31 mouse cellular contexts compared by ENCODE assay signal in genomic region chr10:61290016-61290415, GRCm38 (mm10). TPM values are rescaled to one million over a fixed set of nuclear protein-coding genes. Genes with fewer than 3 reads are reported as not detected.
A peak's percentile ranks its signal among the peaks of the same experiment; 100 is the strongest.
DNase-seq lines count a peak whose midpoint lies in the region; ATAC-seq and TF ChIP-seq lines count a peak whose summit lies in the region.
"Had no signal": no experiment of that assay in that cellular context is flagged by ENCODE, and none has a peak within 500 bp of the region (broad histone marks: within the 10 kb centered on the region; RNA-seq: fewer than 3 reads in every experiment).

No protein-coding gene starts in this region.

- H3ac ChIP-seq in myocyte (ENCODE audit: control insufficient read depth, insufficient read length): no peak overlapping the region

- no peak for DNase-seq in heart, embryonic 10.5 days (ENCODE audit: low spot score)
- DNase-seq in heart, postnatal 14 days: no peak
- DNase-seq in heart, postnatal 10 days: no peak
- no peak for DNase-seq in heart, postnatal 25 days (ENCODE audit: low spot score)
- DNase-seq: adrenal gland, adult 8-10 months; adrenal gland, postnatal 25 days; B cell, adult 2 months; cerebellum, adult 11-12 months; cerebellum, adult 8-10 months; cerebellum, postnatal 36 days; embryo, embryonic 11 days; gastrocnemius, postnatal 14 days; kidney, adult 11 months; kidney, adult 8-10 months had no signal

- no peak for ATAC-seq in heart, embryonic 13.5 days (ENCODE audit: extremely low read depth, insufficient number of reproducible peaks, low FRiP score, low TSS enrichment)
- peak; percentile 78 for ATAC-seq in heart, embryonic 16.5 days (replicated peaks; ENCODE audit: extremely low read depth, insufficient read depth, low FRiP score)
- ATAC-seq: forebrain, embryonic 15.5 days; hindbrain, embryonic 16.5 days; intestine, embryonic 15.5 days had no signal

- 0 out of 2 replicates have a peak overlapping the region, but pooled peaks have one; percentile 9 for H3K4me2 ChIP-seq in heart, embryonic 13.5 days
- H3K4me2 ChIP-seq in heart, embryonic 16.5 days (ENCODE audit: low read depth, low read length): no peak overlapping the region
- peak overlapping the region; percentile 37 for H3K4me2 ChIP-seq in myocyte (ENCODE audit: low read depth)
- H3K4me2 ChIP-seq: embryonic facial prominence, embryonic 13.5 days; forebrain, embryonic 12.5 days; forebrain, embryonic 15.5 days; hindbrain, embryonic 13.5 days; intestine, embryonic 15.5 days; kidney, embryonic 15.5 days had no signal

- H3K79me2 ChIP-seq in myocyte (ENCODE audit: control insufficient read depth, insufficient read depth): no peaks in the 10 kb centered on the region

- H3K27ac ChIP-seq in heart, embryonic 10.5 days: peak overlapping the region; percentile 75
- peak overlapping the region; percentile 92 for H3K27ac ChIP-seq in heart, embryonic 13.5 days (replicated peaks)
- peak overlapping the region; percentile 84 for H3K27ac ChIP-seq in heart, embryonic 16.5 days (ENCODE audit: low read length)
- H3K27ac ChIP-seq: embryonic facial prominence, embryonic 10.5 days; embryonic facial prominence, embryonic 13.5 days; forebrain, embryonic 12.5 days; forebrain, embryonic 15.5 days; hindbrain, embryonic 10.5 days; hindbrain, embryonic 13.5 days; intestine, embryonic 15.5 days; kidney, embryonic 15.5 days had no signal

- no peaks in the 10 kb centered on the region for H3K27me3 ChIP-seq in heart, embryonic 10.5 days (ENCODE audit: insufficient read depth, poor library complexity, severe bottlenecking)
- no peaks in the 10 kb centered on the region for H3K27me3 ChIP-seq in heart, embryonic 13.5 days (replicated peaks)
- no peaks in the 10 kb centered on the region for H3K27me3 ChIP-seq in heart, embryonic 16.5 days (ENCODE audit: control insufficient read depth, insufficient read depth, low read length)
- no peaks in the 10 kb centered on the region for H3K27me3 ChIP-seq in myocyte (ENCODE audit: control insufficient read depth, insufficient read depth, insufficient read length)
- H3K27me3 ChIP-seq: embryonic facial prominence, embryonic 13.5 days; forebrain, embryonic 12.5 days; forebrain, embryonic 15.5 days; hindbrain, embryonic 13.5 days; intestine, embryonic 15.5 days; kidney, embryonic 15.5 days had no signal

- 66% methylated on average over 2 of the region's 2 CpGs for WGBS in heart, embryonic 10.5 days
- 34% methylated on average over 2 of the region's 2 CpGs for WGBS in heart, embryonic 13.5 days
- 45% methylated on average over 2 of the region's 2 CpGs for WGBS in heart, embryonic 16.5 days

- H3K4me3 ChIP-seq in heart, embryonic 10.5 days: no peak overlapping the region
- no peak overlapping the region for H3K4me3 ChIP-seq in heart, embryonic 13.5 days
- no peak overlapping the region for H3K4me3 ChIP-seq in heart, embryonic 16.5 days (ENCODE audit: low read length)
- no peak overlapping the region for H3K4me3 ChIP-seq in myocyte
- H3K4me3 ChIP-seq: embryonic facial prominence, embryonic 10.5 days; embryonic facial prominence, embryonic 13.5 days; erythroblast, embryonic 14.5 days; forebrain, embryonic 12.5 days; forebrain, embryonic 15.5 days; hindbrain, embryonic 10.5 days; hindbrain, embryonic 13.5 days; intestine, embryonic 15.5 days; kidney, embryonic 15.5 days had no signal

- H3K36me3 ChIP-seq in heart, embryonic 10.5 days: no peaks in the 10 kb centered on the region
- no peaks in the 10 kb centered on the region for H3K36me3 ChIP-seq in heart, embryonic 13.5 days
- H3K36me3 ChIP-seq in heart, embryonic 16.5 days (ENCODE audit: control insufficient read depth, insufficient read depth): no peaks in the 10 kb centered on the region
- H3K36me3 ChIP-seq in myocyte (ENCODE audit: control insufficient read depth, insufficient read depth): no peaks in the 10 kb centered on the region
- H3K36me3 ChIP-seq: embryonic facial prominence, embryonic 10.5 days; embryonic facial prominence, embryonic 13.5 days; forebrain, embryonic 12.5 days; forebrain, embryonic 15.5 days; hindbrain, embryonic 10.5 days; hindbrain, embryonic 13.5 days; intestine, embryonic 15.5 days; kidney, embryonic 15.5 days had no signal

- no peaks in the 10 kb centered on the region for H3K9me3 ChIP-seq in heart, embryonic 10.5 days
- H3K9me3 ChIP-seq in heart, embryonic 13.5 days: no peaks in the 10 kb centered on the region
- no peaks in the 10 kb centered on the region for H3K9me3 ChIP-seq in heart, embryonic 16.5 days (replicated peaks; ENCODE audit: control insufficient read depth, low read length)
- H3K9me3 ChIP-seq: embryonic facial prominence, embryonic 10.5 days; embryonic facial prominence, embryonic 13.5 days; forebrain, embryonic 12.5 days; forebrain, embryonic 15.5 days; hindbrain, embryonic 10.5 days; hindbrain, embryonic 13.5 days; intestine, embryonic 15.5 days; kidney, embryonic 15.5 days had no signal

- TF ChIP-seq POLR2A in myocyte (IDR thresholded peaks at IDR 0.05; ENCODE audit: insufficient read length, low read depth): no peak

- H3K4me1 ChIP-seq in heart, embryonic 10.5 days: peaks cover 14% of the 10 kb centered on the region
- H3K4me1 ChIP-seq in heart, embryonic 13.5 days: peaks cover 29% of the 10 kb centered on the region
- H3K4me1 ChIP-seq in heart, embryonic 16.5 days (ENCODE audit: control insufficient read depth, insufficient read depth, low read length): peaks cover 16% of the 10 kb centered on the region
- H3K4me1 ChIP-seq: forebrain, embryonic 12.5 days; forebrain, embryonic 15.5 days; hindbrain, embryonic 13.5 days; intestine, embryonic 15.5 days had no signal

- intact Hi-C loops in heart, postnatal 14 days (cut with DNase I): no loop called here
- intact Hi-C loops in heart, postnatal 10 days (cut with DNase I): no loop called here
- intact Hi-C loops in heart, postnatal 25 days (cut with DNase I): no loop called here

- H3K9ac ChIP-seq in heart, embryonic 13.5 days: 0 out of 2 replicates have a peak overlapping the region, but pooled peaks have one; percentile 2
- no peak overlapping the region; the same call in 1 of the 2 replicates for H3K9ac ChIP-seq in heart, embryonic 16.5 days (ENCODE audit: low read length)
- H3K9ac ChIP-seq: forebrain, embryonic 12.5 days; forebrain, embryonic 15.5 days; hindbrain, embryonic 13.5 days; intestine, embryonic 15.5 days; kidney, embryonic 15.5 days had no signal

TF ChIP-seq in myocyte, 11 proteins besides CTCF, POLR2A, EP300 and RAD21:
- TF ChIP-seq MYOD1 (IDR thresholded peaks at IDR 0.05; ENCODE audit: control insufficient read depth in 1 of 3, insufficient read length in 2 of 3, low read depth in 2 of 3): no peak
- no peak for TF ChIP-seq SRF (IDR thresholded peaks at IDR 0.05; ENCODE audit: control insufficient read depth, insufficient read length, low read depth)
- no peak for TF ChIP-seq REST (IDR thresholded peaks at IDR 0.05; ENCODE audit: insufficient read depth, insufficient read length)
- no peak for TF ChIP-seq MAX (IDR thresholded peaks at IDR 0.05; ENCODE audit: low read depth)
- no peak for TF ChIP-seq TCF3 (IDR thresholded peaks at IDR 0.05; ENCODE audit: insufficient read length, low read depth)
- no peak for TF ChIP-seq E2F4 (IDR thresholded peaks at IDR 0.05; ENCODE audit: insufficient read depth)
- no peak for TF ChIP-seq CEBPB (IDR thresholded peaks at IDR 0.05; ENCODE audit: insufficient read depth, poor library complexity, severe bottlenecking)
- no peak for TF ChIP-seq MYOG (IDR thresholded peaks at IDR 0.05; ENCODE audit: control insufficient read depth in 1 of 3, insufficient read depth in 1 of 3, insufficient read length in 2 of 3, low read depth in 2 of 3)
- TF ChIP-seq USF1 (IDR thresholded peaks at IDR 0.05; ENCODE audit: low read depth): no peak
- no peak for TF ChIP-seq POLR2AphosphoS2 (IDR thresholded peaks at IDR 0.05; ENCODE audit: insufficient read length, low read depth)
- TF ChIP-seq TCF12 (IDR thresholded peaks at IDR 0.05; ENCODE audit: insufficient read depth, poor library complexity, severe bottlenecking): no peak

RNA-seq across cellular contexts. Expression of gene Prf1, which starts 7.6 kb away (rescaled TPM):
- not detected in 2 replicates for polyA plus RNA-seq in heart, embryonic 10.5 days (2016; fragmentation: Nextera tagmentation; extraction: Ambion mirVana)
- not detected for total RNA-seq in heart, postnatal 14 days (2021)
- polyA plus RNA-seq in heart, embryonic 13.5 days (2015; fragmentation: Nextera tagmentation; extraction: Ambion mirVana): 0.08 TPM in 1 of 2 replicates, not detected in the other
- not detected for total RNA-seq in heart, postnatal 10 days (2021)
- 0.13 TPM in 1 of 2 replicates, not detected in the other for polyA plus RNA-seq in heart, embryonic 16.5 days (2015; fragmentation: Nextera tagmentation; extraction: Ambion mirVana)
- not detected for total RNA-seq in heart, postnatal 25 days (2021)
- polyA plus RNA-seq in myocyte (2012; fragmentation: generic; extraction: Trizol): 0.01 TPM
- total RNA-seq: gastrocnemius, postnatal 14 days; gastrocnemius, postnatal 4 days; MEL had no signal
- polyA plus RNA-seq: brain, embryonic 14.5 days; cortical plate, adult 2 months; embryonic facial prominence, embryonic 10.5 days; embryonic facial prominence, embryonic 13.5 days; erythroblast, embryonic 14.5 days; forebrain, embryonic 12.5 days; forebrain, embryonic 15.5 days; hindbrain, embryonic 10.5 days; hindbrain, embryonic 16.5 days; intestine, embryonic 15.5 days; kidney, embryonic 15.5 days had no signal

RNA-seq across cellular contexts. Expression of gene Adamts14, which starts 16.8 kb away (rescaled TPM):
- 0.74 and 0.90 TPM in 2 replicates for polyA plus RNA-seq in heart, embryonic 10.5 days (2016; fragmentation: Nextera tagmentation; extraction: Ambion mirVana)
- total RNA-seq in heart, postnatal 14 days (2021): 1 to 10 TPM; 3.5 to 4.3 TPM
- polyA plus RNA-seq in heart, embryonic 13.5 days (2015; fragmentation: Nextera tagmentation; extraction: Ambion mirVana): 0.76 and 1.3 TPM in 2 replicates
- 1 to 10 TPM; 4.9 to 7.1 TPM for total RNA-seq in heart, postnatal 10 days (2021)
- 1.8 TPM in 2 replicates for polyA plus RNA-seq in heart, embryonic 16.5 days (2015; fragmentation: Nextera tagmentation; extraction: Ambion mirVana)
- total RNA-seq in heart, postnatal 25 days (2021): 1 to 10 TPM; 1.6 to 2.4 TPM
- 31.0 TPM for polyA plus RNA-seq in myocyte (2012; fragmentation: generic; extraction: Trizol)
- total RNA-seq: MEL had no signal
- polyA plus RNA-seq: erythroblast, embryonic 14.5 days had no signal

Comparison
In these comparisons a context has a peak if more than half of its experiments do, and no peak if none do; other contexts are left out.
1. RNA of gene Adamts14, which starts 16.8 kb away (polyA plus RNA-seq): 31.0 TPM in myocyte (single experiment); 1.8 TPM in heart, embryonic 16.5 days, 0.76 to 1.3 TPM in heart, embryonic 13.5 days and 0.74 to 0.90 TPM in heart, embryonic 10.5 days; every median in the first group is over 10 times any median in the second.
2. Peak in every context shown above with its lines, with median percentiles within 50 percentile points of each other: H3K27ac ChIP-seq.